Mouse (Mus musculus): ENCODE data around the gene Pde1c. TPM values are rescaled to one million over a fixed set of nuclear protein-coding genes. Genes with fewer than 3 reads are reported as not detected.

The Pde1c gene
- total RNA-seq, 2 experiments from 2014 or later: 4.4 to 4.7 TPM

DNA sequence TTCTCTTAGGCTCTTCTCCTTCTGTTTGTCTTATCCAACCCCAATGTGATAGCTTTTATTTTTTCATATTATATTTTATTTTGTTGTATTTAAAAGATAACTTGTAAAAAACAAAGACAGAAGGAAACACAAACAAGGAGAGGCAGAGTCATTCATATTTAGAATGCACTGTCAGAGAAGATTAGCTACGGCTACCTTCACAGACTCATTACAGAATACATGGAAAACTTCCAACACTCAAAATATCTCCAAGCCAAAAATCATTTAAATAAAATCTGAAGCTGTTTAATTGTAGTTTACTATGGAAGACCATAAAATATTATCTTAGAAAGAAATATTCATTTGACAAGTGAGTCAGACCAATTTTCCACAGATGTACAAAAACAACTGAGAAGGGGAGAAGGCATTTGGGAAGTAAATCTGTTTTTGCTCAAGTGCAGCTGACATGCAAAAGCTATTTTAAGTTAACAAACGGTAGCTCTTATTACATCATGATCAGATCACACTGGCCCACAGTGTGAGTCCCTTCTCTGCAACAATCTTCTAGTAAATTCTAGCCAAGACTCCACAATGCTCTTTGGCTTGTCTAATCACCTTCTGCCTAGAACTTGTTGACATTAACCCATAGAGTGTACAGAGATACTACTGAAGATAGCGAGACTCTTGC is 438.3 kb downstream of the Pde1c start:
- DNase-seq (ENCODE audit: low spot score in 2 of 2): peak in 1 of 2 experiments; percentile 35

DNA sequence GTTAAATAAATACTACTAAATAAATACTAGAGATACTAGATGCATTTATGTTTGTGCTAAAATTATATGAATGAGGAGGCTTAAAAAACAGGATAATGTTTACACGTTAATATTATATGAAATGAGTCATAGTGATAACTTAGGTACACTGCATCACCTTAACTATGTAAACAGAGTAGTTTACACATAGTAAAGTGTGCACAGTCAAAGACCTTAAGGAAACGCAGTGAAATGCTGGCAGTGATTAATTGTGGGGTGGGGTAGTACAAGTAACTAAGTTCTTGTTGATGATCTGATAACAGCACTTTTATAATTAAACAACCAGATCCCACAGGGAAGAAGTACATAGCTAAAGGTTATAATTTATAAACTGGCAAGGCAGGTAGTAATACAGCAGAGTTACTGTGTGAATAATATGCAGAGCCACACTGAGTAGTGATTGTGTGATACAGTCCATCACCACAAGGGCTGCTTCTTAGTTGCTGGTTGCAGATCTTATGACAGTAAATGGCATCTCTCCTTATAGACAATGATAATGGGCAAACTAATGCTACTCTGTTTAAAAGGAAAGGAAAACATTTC is 469.3 kb downstream of the Pde1c start:
- no peak for DNase-seq (ENCODE audit: low spot score in 2 of 2)

DNA sequence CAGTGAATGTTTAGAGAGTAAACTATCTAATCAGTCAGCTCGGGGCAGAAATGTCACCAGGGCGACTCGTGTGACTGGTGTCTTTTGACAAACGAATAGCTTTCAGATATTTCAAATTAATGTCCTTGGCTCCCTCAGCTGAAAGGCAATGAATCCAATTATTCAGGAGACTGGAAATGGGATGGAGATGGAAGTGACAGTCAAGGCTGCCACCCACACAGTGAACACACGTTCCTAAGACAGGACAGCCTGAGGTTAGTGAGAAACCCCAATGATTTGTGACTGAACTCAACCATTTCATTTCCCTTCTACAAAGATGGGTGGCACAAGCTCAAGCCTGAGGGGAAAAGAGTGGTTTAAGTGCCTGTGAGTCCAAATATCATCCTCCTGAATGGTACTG is 470.5 kb downstream of the Pde1c start:
- DNase-seq (ENCODE audit: low spot score in 2 of 2): no peak

- DNase-seq (ENCODE audit: low spot score in 2 of 2): peak; percentile 4 to 48
Measured at GRCm38 (mm10) chr6:56076378-56076805, 492.5 kb downstream of the Pde1c start.

DNA sequence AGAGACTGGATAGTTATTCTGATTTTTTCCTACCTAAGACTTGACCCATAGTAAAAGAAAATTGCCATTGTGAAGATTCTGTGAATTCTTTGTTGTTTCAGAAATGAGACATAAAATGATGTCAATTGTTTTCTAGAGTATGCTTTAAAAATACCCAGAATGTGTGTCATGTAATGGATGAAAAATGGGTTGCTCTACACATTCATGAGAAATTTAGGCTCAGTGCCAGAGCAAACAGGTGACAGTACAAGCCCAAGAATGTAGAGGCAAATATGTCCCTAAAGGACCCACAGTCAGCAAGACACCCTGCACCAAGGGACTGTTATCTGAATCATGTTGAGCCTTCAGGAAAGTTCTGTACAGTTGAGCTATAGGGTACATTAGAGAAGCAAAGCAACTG is 500.4 kb downstream of the Pde1c start:
- no peak for DNase-seq (ENCODE audit: low spot score in 2 of 2)

DNA sequence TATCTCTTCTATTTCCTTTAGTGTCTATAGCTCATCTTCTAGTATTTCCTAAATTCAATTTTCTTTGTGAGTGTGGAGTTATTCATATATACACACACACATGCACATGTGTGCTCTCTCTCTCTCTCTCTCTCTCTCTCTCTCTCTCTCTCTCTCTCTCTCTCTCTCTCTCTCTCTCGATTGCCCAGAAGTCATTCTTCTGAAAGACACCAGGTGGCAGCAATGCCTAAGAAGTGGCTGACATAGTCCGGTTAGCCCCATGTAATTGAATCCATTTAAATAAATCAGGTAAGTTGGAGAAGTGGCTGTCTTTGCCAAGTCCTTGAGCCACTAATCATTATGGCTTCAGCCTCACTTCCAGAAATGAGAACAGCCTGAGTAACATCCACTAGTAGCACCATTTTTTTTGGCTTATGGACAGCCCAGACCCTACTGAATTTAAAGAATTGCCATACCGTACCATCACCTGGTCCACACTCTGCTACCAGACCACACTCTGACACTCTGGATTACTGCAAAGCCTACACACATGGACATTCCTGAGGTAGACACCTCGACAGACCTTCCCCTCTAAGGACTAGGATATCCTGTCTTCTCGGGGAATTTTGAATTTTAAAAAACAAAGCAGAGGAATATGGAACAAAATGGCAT is 502.1 kb downstream of the Pde1c start:
- peak in 1 of 2 experiments; percentile 60 for DNase-seq (ENCODE audit: low spot score in 2 of 2)

DNA sequence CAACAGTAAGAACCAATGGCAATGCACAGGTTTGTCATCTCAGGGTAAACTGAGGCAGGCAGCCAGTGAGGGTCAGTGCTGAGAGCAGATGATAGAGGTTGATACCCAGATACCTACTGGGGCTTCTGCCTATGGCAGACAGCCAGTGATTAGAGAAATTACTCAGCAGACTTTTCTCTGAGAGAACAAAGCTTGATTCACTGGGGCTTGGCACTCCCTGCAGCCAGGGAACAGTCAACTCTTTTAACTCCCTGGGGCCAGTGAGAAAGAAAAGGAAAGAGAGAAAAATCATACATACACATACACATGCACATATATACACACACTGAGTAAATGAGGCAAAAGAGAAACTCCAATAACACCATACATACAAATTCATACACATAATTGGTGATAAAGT is 505.2 kb downstream of the Pde1c start:
- DNase-seq (ENCODE audit: low spot score in 2 of 2): no peak

- peak; percentile 12 to 73 for DNase-seq (ENCODE audit: low spot score in 2 of 2)
Measured at GRCm38 (mm10) chr6:56049104-56049503, 519.8 kb downstream of the Pde1c start.

GRCm38 (mm10) chr6:56048580-56048979 is 520.3 kb downstream of the Pde1c start:
- DNase-seq (ENCODE audit: low spot score in 2 of 2): no peak

- no peak for DNase-seq (ENCODE audit: low spot score in 2 of 2)
Measured at GRCm38 (mm10) chr6:56044716-56045115, 524.2 kb downstream of the Pde1c start.

DNA sequence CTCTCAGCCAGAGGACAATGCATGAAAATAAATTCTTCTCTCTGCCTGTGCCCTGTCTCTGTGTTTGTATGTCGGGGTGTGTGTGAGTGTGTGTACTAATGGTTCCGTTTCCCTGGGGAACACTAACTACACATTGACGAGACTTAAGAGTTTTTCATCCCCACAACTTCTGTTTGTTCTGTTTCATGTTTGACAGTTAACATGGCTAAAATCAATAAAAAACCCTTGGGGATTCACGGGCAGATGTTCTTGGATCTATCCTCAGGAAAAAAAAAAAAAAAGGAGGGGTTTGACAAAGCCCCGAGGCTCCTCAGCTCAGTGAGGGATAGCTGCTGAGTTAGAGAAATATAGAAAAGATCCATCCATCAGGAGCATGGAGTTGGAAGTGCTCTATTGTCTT is 524.6 kb downstream of the Pde1c start:
- no peak for DNase-seq (ENCODE audit: low spot score in 2 of 2)

DNA sequence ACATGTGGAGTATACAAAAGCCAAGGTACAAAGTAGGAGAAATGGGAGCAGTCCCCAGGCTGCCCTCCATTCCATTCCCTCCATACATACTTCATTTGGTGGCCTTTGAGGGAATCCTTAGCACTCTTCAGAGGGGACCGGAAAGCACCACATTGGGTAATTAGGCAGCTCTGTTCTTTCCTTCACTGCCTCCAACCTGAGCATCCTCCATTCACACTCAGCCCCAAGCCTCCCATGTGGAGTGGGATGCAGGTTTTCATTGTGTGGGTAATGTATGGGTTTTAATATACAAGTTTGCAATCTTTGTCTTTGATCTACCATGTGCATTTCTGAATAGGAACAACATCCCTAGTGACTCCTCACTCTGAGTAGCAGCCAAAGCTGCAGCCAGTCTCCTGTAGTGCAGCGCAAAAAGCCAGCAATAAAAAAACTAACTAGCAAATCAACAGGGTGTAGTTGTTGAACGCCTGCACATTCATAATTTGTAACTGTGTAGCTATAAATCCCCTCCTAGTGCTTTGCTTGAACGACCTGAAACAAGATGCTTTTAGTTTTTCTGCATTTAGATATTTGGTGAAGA is 529.3 kb downstream of the Pde1c start:
- DNase-seq (ENCODE audit: low spot score in 2 of 2): no peak

GRCm38 (mm10) chr6:56035054-56035453 is 533.8 kb downstream of the Pde1c start:
- no peak for DNase-seq (ENCODE audit: low spot score in 2 of 2)

DNA sequence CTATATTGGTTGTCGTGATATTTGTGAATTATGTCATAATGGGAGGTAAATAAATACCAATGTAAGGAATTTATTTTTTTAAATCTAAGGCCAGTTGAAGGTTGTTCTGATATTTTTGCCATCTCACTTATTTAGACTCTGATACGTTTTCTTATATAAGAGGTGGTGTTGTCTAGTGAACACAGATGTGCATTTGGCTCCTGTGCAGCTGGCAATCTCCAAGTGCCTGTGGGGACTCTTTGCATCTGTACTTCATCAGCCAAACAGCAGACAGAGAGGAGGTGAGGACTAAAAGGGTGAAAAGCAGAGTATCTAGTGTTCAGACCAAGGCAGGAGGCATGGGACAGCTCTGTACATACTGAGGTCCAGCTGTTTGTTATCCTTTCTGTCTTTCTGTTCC is 536.7 kb downstream of the Pde1c start:
- no peak for DNase-seq (ENCODE audit: low spot score in 2 of 2)

DNA sequence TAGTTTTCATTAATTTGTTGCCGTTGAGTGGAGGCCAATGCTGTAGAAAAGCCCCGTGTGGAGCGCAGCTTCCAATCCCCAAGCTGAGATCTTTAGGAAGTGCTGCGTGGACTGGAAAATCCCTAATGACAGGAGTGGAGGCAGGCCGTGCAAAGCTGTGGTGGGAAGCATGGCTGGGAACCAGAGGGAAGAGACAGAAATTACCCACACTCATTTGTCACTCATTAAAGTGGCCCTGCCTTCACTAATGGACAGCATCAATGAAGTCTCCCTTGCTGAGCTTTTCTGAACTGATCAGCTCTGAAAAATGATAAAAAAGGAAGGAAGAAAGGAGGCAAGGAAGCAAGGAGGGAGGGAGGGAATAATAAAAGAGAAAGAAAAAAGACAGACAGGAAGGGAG is 538.9 kb downstream of the Pde1c start:
- no peak for DNase-seq (ENCODE audit: low spot score in 2 of 2)

DNA sequence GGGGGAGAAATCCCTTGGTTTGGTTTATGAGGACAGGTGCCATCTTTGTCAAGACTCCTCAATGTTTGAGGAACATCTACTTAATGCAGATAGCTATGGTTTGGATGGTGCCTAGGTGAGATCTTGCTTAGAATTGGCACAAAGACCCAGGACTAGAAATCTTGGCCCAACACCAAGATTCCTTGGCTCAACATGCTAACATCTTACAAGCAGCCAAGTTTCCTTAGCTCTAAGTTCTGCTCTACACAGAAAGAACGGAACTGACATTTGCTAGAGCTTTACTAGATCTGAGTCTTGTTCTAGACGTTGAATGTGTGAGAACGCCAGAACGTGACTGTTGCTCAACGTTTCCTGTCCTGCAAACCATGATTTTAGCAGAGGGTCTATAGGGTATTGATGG is 540.9 kb downstream of the Pde1c start:
- DNase-seq (ENCODE audit: low spot score in 2 of 2): no peak

DNA sequence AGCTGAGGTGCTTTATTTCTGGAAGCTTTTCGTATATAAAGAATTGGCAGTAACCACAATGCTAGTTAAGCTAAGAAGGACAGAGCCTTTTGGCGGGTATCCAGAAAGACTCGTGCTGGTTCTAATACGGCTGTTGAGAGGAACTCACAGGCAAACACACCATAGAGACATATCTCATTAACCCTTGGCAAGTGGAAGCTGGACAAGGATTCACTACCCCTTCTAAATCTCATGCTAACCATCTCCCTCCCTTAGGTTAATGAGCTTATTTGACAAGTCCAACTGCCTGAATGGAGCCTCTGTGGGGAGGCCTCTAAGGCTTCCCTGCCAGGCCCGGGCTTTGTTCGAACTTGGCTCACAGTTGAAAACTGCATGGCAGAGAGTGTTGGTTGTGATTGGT is 541.6 kb downstream of the Pde1c start:
- DNase-seq (ENCODE audit: low spot score in 2 of 2): no peak

DNA sequence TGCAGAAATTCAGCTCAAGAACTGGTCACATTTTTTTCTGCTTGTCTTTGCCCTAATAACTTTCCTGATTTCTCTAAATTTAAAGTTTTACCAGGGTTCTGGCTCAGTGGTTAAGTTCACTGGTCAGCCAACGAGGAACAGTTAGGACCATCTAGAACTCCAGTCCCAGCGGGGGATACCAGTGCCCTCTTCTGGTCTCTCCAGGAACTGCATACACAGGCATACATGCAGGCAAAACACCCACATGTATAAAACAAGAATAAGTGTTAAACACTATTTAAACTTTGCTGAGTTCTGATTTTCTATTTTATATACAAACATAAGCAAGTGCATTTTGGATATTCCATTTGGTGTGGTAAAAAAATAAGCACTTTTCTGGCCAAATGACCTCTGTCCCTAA is 543.4 kb downstream of the Pde1c start:
- DNase-seq (ENCODE audit: low spot score in 2 of 2): no peak

All from layer of hippocampus, adult 18-20 months (tissue).